Mouse (Mus musculus) ES-E14 (cell line): Measurements from ENCODE around the gene Ankrd13a.

Experiments
- HCFC1 ChIP-seq: IDR thresholded peaks from 2 replicates; pipeline ENCODE4 v1.6.1; 2012; ENCODE audit warnings: low read length, inconsistent platforms, borderline replicate concordance; ENCODE audit not compliant: insufficient read depth
- MAFK ChIP-seq: IDR thresholded peaks from 2 replicates; pipeline ENCODE4 v1.6.1; 2014; ENCODE audit warnings: mild to moderate bottlenecking, low read depth, low read length, inconsistent platforms; ENCODE audit not compliant: insufficient read depth
- ZC3H11A ChIP-seq: IDR thresholded peaks from 2 replicates; pipeline ENCODE4 v1.6.1; 2012; ENCODE audit warnings: low read depth, mild to moderate bottlenecking, inconsistent platforms, low read length, borderline replicate concordance

GRCm38 (mm10) chr5:114742998-114743696, 31.3 kb upstream of the Ankrd13a start:
- TF ChIP-seq MAFK (no peak), ZC3H11A (no peak), HCFC1 (no peak)
